Mouse (Mus musculus) intestine, embryonic 14.5 days (tissue): Measurements from ENCODE around the gene Aup1. TPM values are rescaled to one million over a fixed set of nuclear protein-coding genes. Genes with fewer than 3 reads are reported as not detected.

ENCODE experiments used
- ATAC-seq: fragments of 200-750 bp; cut with Nextera tagmentation; replicated peaks from 2 replicates; pipeline ENCODE4 v1.8.0; 2017; ENCODE audit warnings: low read depth, moderate number of reproducible peaks, moderate TSS enrichment, moderate library complexity; ENCODE audit not compliant: low FRiP score, low TSS enrichment
- DNase-seq: peaks from one replicate; pipeline ENCODE4 v3.0.0-alpha.2; 2018; ENCODE audit warnings: low spot score
- H3K27ac ChIP-seq: fragments of 300-500 bp; sonication (generic); 2 replicates; pipeline ENCODE4 v1.5.1; 2014; ENCODE audit warnings: low read depth, mild to moderate bottlenecking, control low read depth
- H3K27me3 ChIP-seq: fragments of 300-500 bp; sonication (generic); replicated peaks from 2 replicates; pipeline ENCODE4 v1.6.1; 2014; ENCODE audit warnings: low read length, control low read depth; ENCODE audit not compliant: control insufficient read depth, insufficient read depth
- H3K36me3 ChIP-seq: fragments of 300-500 bp; sonication (generic); 2 replicates; pipeline ENCODE4 v1.6.1; 2014; ENCODE audit warnings: low read length, control low read depth; ENCODE audit not compliant: control insufficient read depth, insufficient read depth
- H3K4me1 ChIP-seq: fragments of 300-500 bp; sonication (generic); replicated peaks from 2 replicates; pipeline ENCODE4 v1.6.1; 2014; ENCODE audit warnings: low read length, control low read depth, mixed read lengths; ENCODE audit not compliant: control insufficient read depth, insufficient read depth
- H3K4me2 ChIP-seq: fragments of 300-500 bp; sonication (generic); 2 replicates; pipeline ENCODE4 v1.6.1; 2014; ENCODE audit warnings: low read length
- H3K4me3 ChIP-seq: fragments of 300-500 bp; sonication (generic); 2 replicates; pipeline ENCODE4 v1.5.1; 2014; ENCODE audit warnings: low read depth, low read length, control low read depth, mixed read lengths
- H3K9ac ChIP-seq: fragments of 300-500 bp; sonication (generic); 2 replicates; pipeline ENCODE4 v1.6.1; 2014; ENCODE audit warnings: mild to moderate bottlenecking, low read length
- H3K9me3 ChIP-seq: fragments of 300-500 bp; sonication (generic); 2 replicates; pipeline ENCODE4 v1.6.1; 2016; ENCODE audit warnings: low read length, control low read depth; ENCODE audit not compliant: control insufficient read depth
- WGBS: fragments of 180-500 bp; shearing (Covaris S2); extraction: QIAGEN DNeasy Blood & Tissue Kit; methylation state at CpG from one replicate; pipeline ENCODE4 v1.1.7; 2014; 5-methylcytosine and 5-hydroxymethylcytosine counted together
- polyA plus RNA-seq: library from polyadenylated mRNA; unstranded; fragments of >200 nt; fragmentation: Nextera tagmentation; extraction: Ambion mirVana; gene quantifications from 2 replicates; pipeline ENCODE4 v1.2.1, GENCODE M21; 2014

The Aup1 gene
- polyA plus RNA-seq, 1 experiment from 2014 or later, result 158 TPM

- Histone ChIP-seq H3K4me1 (no peaks in the 10 kb centered on the region; the same call in 1 of the 2 replicates), H3K4me3 (no peak overlapping the region), H3K9me3 (no peaks in the 10 kb centered on the region), H3K36me3 (no peaks in the 10 kb centered on the region), H3K27me3 (no peaks in the 10 kb centered on the region), H3K27ac (no peak overlapping the region), H3K9ac (no peak overlapping the region), H3K4me2 (no peak overlapping the region)
- DNase-seq, result no peak
- ATAC-seq, result no peak
- WGBS, result 91% methylated on average over 2 of the region's 2 CpGs
Measured at GRCm38 (mm10) chr6:83023786-83024185, 30.5 kb upstream of the Aup1 start.

GRCm38 (mm10) chr6:83024421-83024820, 29.9 kb upstream of the Aup1 start:
- Histone ChIP-seq H3K27ac (no peak overlapping the region), H3K4me2 (no peak overlapping the region), H3K36me3 (no peaks in the 10 kb centered on the region), H3K9me3 (no peaks in the 10 kb centered on the region), H3K9ac (no peak overlapping the region), H3K4me3 (no peak overlapping the region), H3K27me3 (no peaks in the 10 kb centered on the region), H3K4me1 (no peaks in the 10 kb centered on the region; the same call in 1 of the 2 replicates)
- 62% methylated on average over 4 of the region's 4 CpGs for WGBS
- DNase-seq (no peak), ATAC-seq (no peak)

GRCm38 (mm10) chr6:83025221-83025620, 29.1 kb upstream of the Aup1 start:
- Histone ChIP-seq H3K36me3 (no peaks in the 10 kb centered on the region), H3K9me3 (no peaks in the 10 kb centered on the region), H3K4me3 (no peak overlapping the region), H3K4me2 (no peak overlapping the region), H3K9ac (no peak overlapping the region), H3K27me3 (peaks cover 2% of the 10 kb centered on the region; the same call in 1 of the 2 replicates), H3K4me1 (no peaks in the 10 kb centered on the region; the same call in 1 of the 2 replicates), H3K27ac (no peak overlapping the region)
- WGBS, result 97% methylated on average over 4 of the region's 4 CpGs
- DNase-seq (no peak), ATAC-seq (no peak)

GRCm38 (mm10) chr6:83027293-83027692, 27.0 kb upstream of the Aup1 start:
- Histone ChIP-seq H3K27ac (no peak overlapping the region), H3K36me3 (0 out of 2 replicates have a peak, but pooled peaks cover 5% of the 10 kb centered on the region), H3K4me3 (no peak overlapping the region), H3K4me1 (peaks cover 4% of the 10 kb centered on the region), H3K4me2 (no peak overlapping the region), H3K9ac (no peak overlapping the region), H3K9me3 (no peaks in the 10 kb centered on the region), H3K27me3 (peaks cover 13% of the 10 kb centered on the region; the same call in 1 of the 2 replicates)
- ATAC-seq, result no peak
- DNase-seq, result no peak
- WGBS, result 78% methylated on average over 8 of the region's 8 CpGs

GRCm38 (mm10) chr6:83027706-83028105, 26.6 kb upstream of the Aup1 start:
- Histone ChIP-seq H3K4me3 (no peak overlapping the region), H3K27me3 (peaks cover 13% of the 10 kb centered on the region; the same call in 1 of the 2 replicates), H3K27ac (no peak overlapping the region), H3K36me3 (0 out of 2 replicates have a peak, but pooled peaks cover 5% of the 10 kb centered on the region), H3K9me3 (no peaks in the 10 kb centered on the region), H3K9ac (no peak overlapping the region), H3K4me2 (no peak overlapping the region), H3K4me1 (peaks cover 5% of the 10 kb centered on the region)
- DNase-seq (no peak), ATAC-seq (no peak)
- WGBS, result 49% methylated on average over 7 of the region's 9 CpGs

GRCm38 (mm10) chr6:83029777-83030176, 24.5 kb upstream of the Aup1 start:
- H3K27ac ChIP-seq, result no peak overlapping the region
- H3K4me3 ChIP-seq, result no peak overlapping the region
- ATAC-seq (no peak), DNase-seq (no peak)
- 0 out of 2 replicates have a peak, but pooled peaks cover 5% of the 10 kb centered on the region for H3K36me3 ChIP-seq
- H3K9me3 ChIP-seq, result no peaks in the 10 kb centered on the region
- H3K4me1 ChIP-seq, result peaks cover 8% of the 10 kb centered on the region
- H3K4me2 ChIP-seq, result no peak overlapping the region
- no peak overlapping the region for H3K9ac ChIP-seq
- H3K27me3 ChIP-seq, result peaks cover 13% of the 10 kb centered on the region; the same call in 1 of the 2 replicates
- 32% methylated on average over 10 of the region's 10 CpGs for WGBS

- Histone ChIP-seq H3K4me3 (no peak overlapping the region), H3K9me3 (no peaks in the 10 kb centered on the region), H3K36me3 (0 out of 2 replicates have a peak, but pooled peaks cover 5% of the 10 kb centered on the region), H3K9ac (no peak overlapping the region), H3K27ac (no peak overlapping the region), H3K4me1 (peaks cover 11% of the 10 kb centered on the region), H3K27me3 (peaks cover 13% of the 10 kb centered on the region; the same call in 1 of the 2 replicates), H3K4me2 (no peak overlapping the region)
- no peak for DNase-seq
- WGBS, result 77% methylated on average over 7 of the region's 7 CpGs
- ATAC-seq, result no peak
Measured at GRCm38 (mm10) chr6:83031111-83031510, 23.2 kb upstream of the Aup1 start.

GRCm38 (mm10) chr6:83031921-83032590, 22.3 kb upstream of the Aup1 start:
- Histone ChIP-seq H3K27ac (no peak overlapping the region), H3K9ac (no peak overlapping the region), H3K4me3 (peak overlapping the region; percentile 68), H3K27me3 (peaks cover 13% of the 10 kb centered on the region; the same call in 1 of the 2 replicates), H3K4me1 (peaks cover 18% of the 10 kb centered on the region), H3K36me3 (0 out of 2 replicates have a peak, but pooled peaks cover 5% of the 10 kb centered on the region), H3K4me2 (peak overlapping the region; percentile 80), H3K9me3 (no peaks in the 10 kb centered on the region)
- WGBS, result 40% methylated on average over 18 of the region's 18 CpGs
- DNase-seq (no peak), ATAC-seq (no peak)
